Mouse (Mus musculus) embryonic facial prominence, embryonic 13.5 days (tissue): ENCODE data around the gene Ece2. TPM values are rescaled to one million over a fixed set of nuclear protein-coding genes. Genes with fewer than 3 reads are reported as not detected.
A peak's percentile ranks its signal among the peaks of the same experiment; 100 is the strongest.
"Not testable (repeated sequence)": the region's sequence is repeated elsewhere in the genome, so short reads cannot be mapped to it uniquely, and the experiment has no call there.

Experiments used
- ATAC-seq: fragments of 200-750 bp; cut with Nextera tagmentation; 2 replicates; pipeline ENCODE4 v1.8.0; 2017; ENCODE audit warnings: low read depth; ENCODE audit not compliant: insufficient number of reproducible peaks, insufficient read depth, low FRiP score, low TSS enrichment
- H3K27ac ChIP-seq: fragments of 300-500 bp; sonication (generic); 2 replicates; pipeline ENCODE4 v1.5.1; 2015; ENCODE audit warnings: moderate library complexity, mild to moderate bottlenecking, inconsistent platforms
- H3K27me3 ChIP-seq: fragments of 300-500 bp; sonication (generic); 2 replicates; pipeline ENCODE4 v1.6.1; 2015; ENCODE audit warnings: mild to moderate bottlenecking, inconsistent platforms
- H3K36me3 ChIP-seq: fragments of 300-500 bp; sonication (generic); 2 replicates; pipeline ENCODE4 v1.6.1; 2015; ENCODE audit warnings: mild to moderate bottlenecking, inconsistent platforms
- H3K4me1 ChIP-seq: fragments of 300-500 bp; sonication (generic); 2 replicates; pipeline ENCODE4 v1.6.1; 2015; ENCODE audit warnings: inconsistent platforms
- H3K4me2 ChIP-seq: fragments of 300-500 bp; sonication (generic); 2 replicates; pipeline ENCODE4 v1.6.1; 2015; ENCODE audit warnings: moderate library complexity, mild to moderate bottlenecking, inconsistent platforms
- H3K4me3 ChIP-seq: fragments of 300-500 bp; sonication (generic); 2 replicates; pipeline ENCODE4 v1.5.1; 2015; ENCODE audit warnings: mild to moderate bottlenecking, inconsistent platforms
- H3K9ac ChIP-seq: fragments of 300-500 bp; sonication (generic); 2 replicates; pipeline ENCODE4 v1.6.1; 2015; ENCODE audit warnings: mild to moderate bottlenecking, inconsistent platforms
- H3K9me3 ChIP-seq: fragments of 300-500 bp; sonication (generic); 2 replicates; pipeline ENCODE4 v1.6.1; 2016; ENCODE audit warnings: inconsistent platforms
- WGBS: fragments of 180-500 bp; shearing (Covaris S2); methylation state at CpG from one replicate; pipeline ENCODE4 v1.1.7; 2015; ENCODE audit warnings: mixed read lengths; 5-methylcytosine and 5-hydroxymethylcytosine counted together
- polyA plus RNA-seq: library from polyadenylated mRNA; unstranded; fragments of >200 nt; fragmentation: Nextera tagmentation; extraction: Ambion mirVana; gene quantifications from 2 replicates; pipeline ENCODE4 v1.2.1, GENCODE M21; 2015

Gene Ece2
- polyA plus RNA-seq, 1 experiment from 2014 or later = 9.2 TPM

DNA sequence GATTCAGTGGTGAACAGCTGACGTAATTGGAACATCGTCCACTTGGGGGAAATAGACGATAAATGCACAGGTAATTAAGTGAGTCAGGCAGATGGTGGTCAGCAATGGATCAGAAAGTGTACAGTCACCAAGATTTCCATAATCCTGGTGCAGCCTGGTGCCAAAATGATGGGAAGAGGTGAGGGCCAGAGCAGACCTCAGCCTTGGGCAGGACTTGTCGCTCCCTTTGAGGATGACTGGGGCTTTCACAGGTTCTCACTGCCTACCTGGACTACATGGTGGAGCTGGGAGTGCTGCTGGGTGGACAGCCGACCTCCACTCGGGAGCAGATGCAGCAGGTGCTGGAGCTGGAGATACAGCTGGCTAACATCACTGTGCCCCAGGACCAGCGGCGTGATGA lies 7.8 kb downstream of the Ece2 start:
- Histone ChIP-seq H3K9me3 (no peaks in the 10 kb centered on the region), H3K4me1 (peaks cover 3% of the 10 kb centered on the region; the same call in 1 of the 2 replicates), H3K4me2 (no peak overlapping the region), H3K27ac (no peak overlapping the region), H3K27me3 (no peaks in the 10 kb centered on the region), H3K4me3 (no peak overlapping the region), H3K36me3 (0 out of 2 replicates have a peak, but pooled peaks cover 3% of the 10 kb centered on the region), H3K9ac (no peak overlapping the region)
- ATAC-seq = no peak
- 72% methylated on average over 8 of the region's 8 CpGs for WGBS

DNA sequence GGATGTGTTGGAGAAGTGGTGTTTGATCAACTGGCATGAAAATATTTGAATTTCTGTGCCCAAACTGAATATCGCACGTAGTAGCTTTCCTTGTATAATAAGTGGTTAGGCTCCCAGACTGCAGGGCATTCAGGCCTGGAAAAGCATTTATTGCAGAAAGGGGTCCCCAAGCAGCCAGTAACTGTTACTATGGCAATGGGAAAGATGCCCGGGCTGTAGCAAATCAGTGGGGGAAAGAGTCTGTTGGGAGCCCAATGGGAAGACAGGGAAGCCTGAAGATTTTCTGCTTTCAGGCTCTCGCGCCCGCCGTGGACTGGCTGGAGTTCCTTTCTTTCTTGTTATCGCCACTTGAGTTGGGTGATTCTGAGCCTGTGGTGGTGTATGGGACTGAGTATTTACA lies 8.7 kb downstream of the Ece2 start:
- no peaks in the 10 kb centered on the region for H3K27me3 ChIP-seq
- WGBS = 82% methylated on average over 8 of the region's 8 CpGs
- no peak overlapping the region for H3K4me3 ChIP-seq

DNA sequence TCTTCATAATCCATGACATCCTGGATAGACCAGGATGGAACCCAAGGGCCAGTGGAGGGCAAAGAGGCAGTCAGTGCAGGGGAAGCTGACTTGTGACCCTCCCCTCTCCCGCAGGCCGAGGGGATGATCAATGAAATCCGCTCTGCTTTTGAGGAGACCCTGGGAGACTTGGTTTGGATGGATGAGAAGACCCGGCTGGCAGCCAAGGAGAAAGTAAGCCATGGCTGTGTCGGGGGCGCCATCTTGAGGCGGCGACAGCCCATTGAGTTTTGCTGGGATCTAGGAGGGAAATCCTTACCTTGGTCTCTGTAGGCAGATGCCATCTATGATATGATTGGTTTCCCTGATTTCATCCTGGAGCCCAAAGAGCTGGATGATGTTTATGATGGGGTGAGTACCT lies 12.5 kb downstream of the Ece2 start:
- Histone ChIP-seq H3K36me3 (no peaks in the 10 kb centered on the region), H3K27ac (no peak overlapping the region), H3K4me1 (peaks cover 3% of the 10 kb centered on the region; the same call in 1 of the 2 replicates), H3K9me3 (no peaks in the 10 kb centered on the region), H3K9ac (no peak overlapping the region), H3K4me3 (no peak overlapping the region), H3K4me2 (no peak overlapping the region), H3K27me3 (no peaks in the 10 kb centered on the region)
- no peak for ATAC-seq
- WGBS = 3% methylated on average over 8 of the region's 8 CpGs

More for the DNA sequence above, 8.7 kb downstream of the Ece2 start:
- peaks cover 3% of the 10 kb centered on the region; the same call in 1 of the 2 replicates for H3K4me1 ChIP-seq
- 0 out of 2 replicates have a peak, but pooled peaks cover 3% of the 10 kb centered on the region for H3K36me3 ChIP-seq
- H3K4me2 ChIP-seq = no peak overlapping the region
- H3K9ac ChIP-seq = no peak overlapping the region
- H3K27ac ChIP-seq = no peak overlapping the region
- no peak for ATAC-seq
- no peaks in the 10 kb centered on the region for H3K9me3 ChIP-seq

DNA sequence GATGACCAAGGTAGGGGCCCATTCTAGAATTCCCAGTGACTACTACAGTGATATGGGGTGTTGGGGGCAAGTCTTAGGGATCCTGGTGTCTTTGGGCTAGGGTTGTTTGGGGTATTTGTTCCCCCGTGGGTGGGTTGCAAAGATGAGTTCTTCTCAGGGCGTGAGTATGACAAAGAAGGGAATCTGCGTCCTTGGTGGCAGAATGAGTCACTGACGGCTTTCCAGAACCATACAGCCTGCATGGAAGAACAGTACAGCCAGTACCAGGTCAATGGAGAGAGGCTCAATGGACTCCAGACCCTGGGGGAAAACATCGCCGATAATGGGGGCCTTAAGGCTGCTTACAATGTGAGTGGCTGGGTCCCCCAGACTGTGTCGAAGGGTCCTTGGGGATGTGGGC lies 14.3 kb downstream of the Ece2 start:
- no peak overlapping the region for H3K4me3 ChIP-seq
- H3K4me1 ChIP-seq = peaks cover 3% of the 10 kb centered on the region; the same call in 1 of the 2 replicates
- no peak overlapping the region for H3K27ac ChIP-seq
- no peaks in the 10 kb centered on the region for H3K9me3 ChIP-seq
- H3K4me2 ChIP-seq = no peak overlapping the region
- H3K9ac ChIP-seq = 0 out of 2 replicates have a peak overlapping the region, but pooled peaks have one; percentile 21
- H3K27me3 ChIP-seq = no peaks in the 10 kb centered on the region
- no peaks in the 10 kb centered on the region for H3K36me3 ChIP-seq
- no peak for ATAC-seq
- WGBS = 80% methylated on average over 7 of the region's 7 CpGs

DNA sequence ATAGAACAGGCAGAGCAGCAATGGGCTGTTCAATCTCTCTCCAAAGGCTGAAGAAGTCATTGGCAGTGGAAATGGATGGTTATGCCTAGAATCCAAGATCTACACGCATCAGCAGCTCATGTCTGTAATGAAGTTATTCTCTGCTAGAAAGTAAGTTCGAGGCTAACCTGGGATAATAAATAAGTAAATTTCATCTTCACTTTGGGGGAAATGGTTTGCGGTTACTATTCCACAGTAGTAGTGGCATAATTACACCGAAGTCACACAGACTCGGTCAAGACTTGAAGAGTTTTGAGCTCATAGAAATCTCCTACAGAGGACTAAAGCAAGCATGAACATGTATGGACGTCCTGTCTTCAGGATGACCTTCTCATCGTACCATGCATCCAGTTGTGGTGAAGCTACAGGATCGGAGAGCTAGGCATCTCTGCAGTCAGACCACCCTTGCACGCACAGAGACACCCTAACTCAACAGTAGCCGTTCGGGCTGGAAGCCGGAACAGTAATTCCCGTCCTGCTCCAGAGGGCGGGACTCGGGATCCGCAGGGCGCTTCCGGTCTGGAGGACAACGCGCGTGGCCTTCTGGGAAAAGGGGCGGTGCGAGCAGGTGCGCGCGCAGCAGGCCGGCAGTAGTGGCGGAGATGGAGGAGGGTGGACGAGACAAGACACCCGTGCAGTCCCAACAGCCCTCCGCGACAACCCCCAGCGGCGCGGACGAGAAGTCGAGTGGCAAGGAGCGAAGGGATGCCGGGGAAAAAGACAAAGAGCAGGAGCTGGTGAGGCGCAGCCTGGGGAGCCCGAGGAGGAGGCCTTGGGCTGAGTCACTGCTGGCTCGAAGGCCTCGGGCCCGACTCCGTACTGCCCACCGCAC lies 21.7 kb downstream of the Ece2 start, which contains the start of gene Psmd2:
TSS of gene Psmd2 (plus strand) at position 577 of the 871 bp plus-strand sequence.
- Histone ChIP-seq H3K4me3 (peak within 1 kb of the TSS; percentile 92), H3K36me3 (peaks cover 22% of the 10 kb centered on the region), H3K27me3 (no peaks in the 10 kb centered on the region), H3K4me1 (peaks cover 17% of the 10 kb centered on the region), H3K9me3 (no peaks in the 10 kb centered on the region), H3K9ac (peak within 1 kb of the TSS; percentile 95), H3K27ac (peak within 1 kb of the TSS; percentile 81), H3K4me2 (peak within 1 kb of the TSS; percentile 93)
- ATAC-seq = peak; percentile 85
- WGBS = 2% methylated on average over 46 of the region's 46 CpGs

DNA sequence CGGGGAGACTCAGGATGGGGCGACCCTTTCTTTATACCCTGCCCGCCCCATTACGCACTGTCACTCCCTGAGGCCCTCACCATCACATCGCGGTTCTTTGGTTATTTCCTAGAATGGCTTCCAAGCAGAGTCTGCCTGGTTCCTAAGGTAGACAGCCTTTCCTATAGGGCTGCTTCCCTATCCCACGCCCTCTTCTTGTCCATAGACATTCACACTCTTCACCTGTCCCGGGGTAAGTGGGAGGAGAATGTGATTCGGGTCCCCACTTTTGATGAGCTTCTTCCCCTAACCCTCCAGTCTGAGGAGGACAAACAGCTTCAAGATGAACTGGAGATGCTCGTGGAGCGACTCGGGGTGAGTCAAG lies 22.3 kb downstream of the Ece2 start:
- Histone ChIP-seq H3K27ac (peak overlapping the region; percentile 81; the same call in 1 of the 2 replicates), H3K9me3 (no peaks in the 10 kb centered on the region), H3K9ac (peak overlapping the region; percentile 95), H3K4me3 (peak overlapping the region; percentile 92), H3K36me3 (peaks cover 28% of the 10 kb centered on the region), H3K4me1 (peaks cover 17% of the 10 kb centered on the region), H3K4me2 (peak overlapping the region; percentile 93), H3K27me3 (no peaks in the 10 kb centered on the region)
- no peak for ATAC-seq
- WGBS = 9% methylated on average over 12 of the region's 12 CpGs

DNA sequence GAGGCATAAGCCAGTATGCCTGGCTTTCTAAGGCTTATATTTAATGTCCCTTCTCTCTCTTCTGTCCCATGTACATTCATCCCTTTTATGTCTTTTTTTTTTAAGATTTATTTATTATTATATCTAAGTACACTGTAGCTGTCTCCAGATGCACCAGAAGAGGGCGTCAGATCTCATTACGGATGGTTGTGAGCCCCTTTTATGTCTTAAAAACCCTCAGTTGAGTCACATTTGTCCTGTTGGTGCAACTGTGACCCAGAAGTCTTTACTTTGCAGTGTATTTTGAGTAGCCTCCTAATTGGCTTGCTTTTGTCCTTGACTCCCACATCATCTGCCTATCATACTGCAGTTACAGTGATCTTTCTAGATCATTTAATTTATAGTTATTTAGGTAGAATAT lies 23.7 kb downstream of the Ece2 start:
- Histone ChIP-seq H3K27ac (no peak overlapping the region), H3K9me3 (no peaks in the 10 kb centered on the region), H3K36me3 (peaks cover 42% of the 10 kb centered on the region), H3K9ac (peak overlapping the region; percentile 95; the same call in 1 of the 2 replicates), H3K4me3 (no peak overlapping the region), H3K27me3 (no peaks in the 10 kb centered on the region), H3K4me1 (peaks cover 17% of the 10 kb centered on the region), H3K4me2 (0 out of 2 replicates have a peak overlapping the region, but pooled peaks have one; percentile 93)
- no peak for ATAC-seq
- WGBS = 56% methylated on average over 2 of the region's 2 CpGs

DNA sequence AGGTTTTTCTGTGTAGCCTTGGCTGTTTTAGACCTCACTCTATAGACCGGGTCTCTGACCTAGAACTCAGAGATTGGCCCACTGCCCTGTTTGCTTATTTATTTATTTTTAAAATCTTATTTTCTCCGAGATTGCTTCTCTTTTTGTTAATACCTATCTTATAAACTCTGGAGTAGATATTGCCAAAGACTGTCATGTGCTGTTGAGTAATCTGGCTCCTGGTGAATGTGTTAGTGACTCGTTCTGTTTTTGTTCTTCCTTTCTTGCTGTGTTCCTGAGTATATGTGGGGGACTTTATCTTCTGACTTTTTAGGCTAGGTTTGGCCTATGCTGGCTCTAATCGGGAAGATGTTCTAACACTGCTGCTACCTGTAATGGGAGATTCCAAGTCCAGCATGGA lies 28.0 kb downstream of the Ece2 start:
- no peak for ATAC-seq
- Histone ChIP-seq H3K27me3 (no peaks in the 10 kb centered on the region), H3K27ac (no peak overlapping the region), H3K4me1 (peaks cover 7% of the 10 kb centered on the region), H3K9ac (no peak overlapping the region), H3K4me2 (no peak overlapping the region), H3K4me3 (no peak overlapping the region), H3K36me3 (peaks cover 85% of the 10 kb centered on the region), H3K9me3 (no peaks in the 10 kb centered on the region)
- 94% methylated on average over 4 of the region's 4 CpGs for WGBS

DNA sequence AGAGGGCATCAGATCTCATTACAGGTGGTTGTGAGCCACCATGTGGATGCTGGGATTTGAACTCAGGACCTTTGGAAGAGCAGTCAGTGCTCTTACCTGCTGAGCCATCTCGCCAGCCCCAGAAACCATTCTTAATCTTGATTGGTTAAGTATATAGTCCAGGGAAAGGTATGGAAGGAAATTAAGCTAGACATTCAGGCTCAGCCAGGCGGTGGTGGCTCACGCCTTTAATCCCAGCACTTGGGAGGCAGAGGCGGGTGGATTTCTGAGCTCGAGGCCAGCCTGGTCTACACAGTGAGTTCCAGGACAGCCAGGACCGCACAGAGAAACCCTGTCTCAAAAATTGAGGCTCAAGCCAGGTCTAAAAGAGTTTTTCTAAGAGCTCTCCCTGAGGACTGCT lies 38.4 kb downstream of the Ece2 start, which contains the start of gene Eif4g1:
TSS of gene Eif4g1 (plus strand) at position 301 of the 400 bp plus-strand sequence.
- not testable (repeated sequence) for H3K27ac ChIP-seq, H3K9me3 ChIP-seq, ATAC-seq, H3K4me2 ChIP-seq, H3K4me3 ChIP-seq, H3K27me3 ChIP-seq, H3K4me1 ChIP-seq, H3K9ac ChIP-seq
- WGBS = 85% methylated on average over 4 of the region's 6 CpGs
- peaks cover 13% of the 10 kb centered on the region for H3K36me3 ChIP-seq

DNA sequence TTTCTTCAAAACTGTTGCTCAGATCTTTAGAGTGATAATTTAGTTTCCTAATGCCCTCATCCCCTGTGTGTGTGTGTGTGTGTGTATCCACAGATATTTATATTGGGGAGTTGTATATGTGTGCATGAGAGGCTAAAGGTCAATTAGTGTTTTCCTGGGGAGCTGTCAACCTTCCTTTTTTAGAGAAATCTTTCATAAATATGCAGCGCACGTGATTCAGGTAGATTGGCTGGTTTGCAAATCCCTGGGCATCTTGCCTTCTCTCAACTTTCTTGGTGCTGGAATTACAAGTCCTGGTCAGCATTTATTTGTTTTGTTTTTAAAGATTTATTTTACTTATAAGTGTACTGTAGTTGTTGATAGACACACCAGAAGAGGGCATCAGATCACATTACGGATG lies 40.7 kb downstream of the Ece2 start:
- Histone ChIP-seq H3K9ac (no peak overlapping the region), H3K4me3 (no peak overlapping the region), H3K4me2 (no peak overlapping the region), H3K9me3 (no peaks in the 10 kb centered on the region), H3K27ac (no peak overlapping the region), H3K27me3 (no peaks in the 10 kb centered on the region), H3K4me1 (peaks cover 22% of the 10 kb centered on the region), H3K36me3 (peaks cover 8% of the 10 kb centered on the region)
- 83% methylated on average over 3 of the region's 3 CpGs for WGBS
- no peak for ATAC-seq

DNA sequence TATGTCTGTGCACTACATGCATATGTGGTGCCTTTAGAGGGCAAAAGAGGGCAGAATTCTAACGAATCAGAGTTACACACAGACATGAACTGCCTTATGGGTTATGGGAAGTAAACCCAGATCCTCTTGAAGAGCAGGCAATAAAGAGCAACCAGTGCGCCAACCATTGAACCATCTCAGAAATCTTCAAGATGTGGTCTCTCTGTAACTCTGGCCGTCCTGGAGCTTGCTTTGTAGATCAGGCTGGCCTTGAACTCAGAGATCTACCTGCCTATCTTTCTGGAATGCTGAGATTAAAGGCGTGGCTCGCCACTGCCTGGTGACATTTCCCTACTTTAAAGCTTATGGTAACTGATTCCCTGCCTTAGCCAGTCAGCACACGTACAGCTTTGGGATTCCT lies 42.3 kb downstream of the Ece2 start:
- 23% methylated on average over 6 of the region's 6 CpGs for WGBS
- H3K27ac ChIP-seq = no peak overlapping the region
- no peak for ATAC-seq
- 0 out of 2 replicates have a peak overlapping the region, but pooled peaks have one; percentile 44 for H3K9ac ChIP-seq
- no peaks in the 10 kb centered on the region for H3K9me3 ChIP-seq
- peak overlapping the region; percentile 98 for H3K4me2 ChIP-seq
- H3K4me3 ChIP-seq = peak overlapping the region; percentile 94
- peaks cover 24% of the 10 kb centered on the region for H3K36me3 ChIP-seq
- peaks cover 25% of the 10 kb centered on the region for H3K4me1 ChIP-seq
- H3K27me3 ChIP-seq = no peaks in the 10 kb centered on the region

DNA sequence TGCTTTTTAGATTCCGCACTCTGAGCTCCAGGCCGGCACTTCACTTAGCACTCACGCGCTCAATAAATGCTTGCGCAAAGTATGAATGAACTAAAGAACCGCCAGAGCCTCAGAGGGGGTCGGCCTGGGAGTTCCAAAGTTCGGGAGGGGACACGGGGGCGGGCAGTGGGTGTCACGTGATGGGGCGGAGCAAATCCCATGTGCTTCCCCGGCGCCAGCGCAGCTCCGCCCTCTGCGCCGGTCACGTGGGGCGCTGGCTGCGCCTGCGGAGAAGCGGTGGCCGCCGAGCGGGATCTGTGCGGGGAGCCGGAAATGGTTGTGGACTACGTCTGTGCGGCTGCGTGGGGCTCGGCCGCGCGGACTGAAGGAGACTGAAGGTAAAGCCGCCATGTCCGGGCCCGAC lies 42.9 kb downstream of the Ece2 start:
- under 1% methylated on average over 38 of the region's 38 CpGs for WGBS
- peak overlapping the region; percentile 96 for H3K9ac ChIP-seq
- ATAC-seq = peak; percentile 95
- peak overlapping the region; percentile 98 for H3K4me2 ChIP-seq
- H3K4me3 ChIP-seq = peak overlapping the region; percentile 94
- peaks cover 30% of the 10 kb centered on the region for H3K36me3 ChIP-seq
- peak overlapping the region; percentile 92 for H3K27ac ChIP-seq
- no peaks in the 10 kb centered on the region for H3K9me3 ChIP-seq
- peaks cover 26% of the 10 kb centered on the region for H3K4me1 ChIP-seq
- no peaks in the 10 kb centered on the region for H3K27me3 ChIP-seq
